ENCODE assay signal across 8 mouse cellular contexts in the genomic region with DNA sequence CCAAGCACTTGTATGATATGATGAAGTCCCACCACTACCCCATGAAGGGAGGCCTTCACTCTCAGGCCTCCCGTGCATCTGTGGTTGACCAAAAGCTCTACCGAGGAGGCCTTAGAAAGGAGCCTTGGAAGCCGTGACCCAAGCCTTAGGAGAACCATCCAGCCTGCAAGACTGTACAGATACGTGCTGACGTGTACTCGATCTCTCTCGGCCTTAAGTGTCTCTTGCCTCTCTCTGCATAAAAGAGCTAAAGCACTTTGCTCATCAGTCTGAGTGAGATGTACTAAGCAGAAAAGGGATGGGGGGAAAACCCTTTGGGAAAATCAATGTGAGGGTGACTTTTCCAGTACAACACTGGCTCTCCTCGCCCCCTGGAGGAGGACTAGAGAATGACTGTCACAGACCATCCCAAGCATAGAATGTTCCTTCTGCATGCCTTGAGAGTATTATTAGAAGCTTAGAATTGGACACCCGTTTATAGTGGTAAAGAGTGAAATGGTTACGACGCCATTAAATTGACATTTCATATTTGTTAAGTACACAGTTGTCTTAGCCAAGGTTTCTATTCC. TPM values are rescaled to one million over a fixed set of nuclear protein-coding genes. Genes with fewer than 3 reads are reported as not detected.
DNase-seq lines count a peak whose midpoint lies in the region; ATAC-seq and TF ChIP-seq lines count a peak whose summit lies in the region.

No protein-coding gene starts in this region.

- TF ChIP-seq CTCF in kidney, postnatal 0 days (IDR thresholded peaks at IDR 0.05; ENCODE audit: low read depth), result peak; percentile 73
- TF ChIP-seq CTCF in MEL (IDR thresholded peaks at IDR 0.05 in 2 of 3, conservative IDR thresholded peaks at IDR 0.05 in 1 of 3; ENCODE audit: control insufficient read depth in 1 of 3, insufficient read depth in 1 of 3, low read depth in 2 of 3, low read length in 3 of 3, poor library complexity in 1 of 3, severe bottlenecking in 1 of 3), result peak; percentile 52 to 63 (median 58)
- peak; percentile 61 for TF ChIP-seq CTCF in heart, postnatal 0 days (IDR thresholded peaks at IDR 0.05; ENCODE audit: low read depth)

- no peaks in the 10 kb centered on the region for H3K9me3 ChIP-seq in kidney, postnatal 0 days (replicated peaks; ENCODE audit: low read length)
- H3K9me3 ChIP-seq in kidney, embryonic 16.5 days (ENCODE audit: low read length), result no peaks in the 10 kb centered on the region
- H3K9me3 ChIP-seq in MEL (replicated peaks; ENCODE audit: insufficient read depth, low read length), result no peaks in the 10 kb centered on the region
- no peaks in the 10 kb centered on the region for H3K9me3 ChIP-seq in heart, postnatal 0 days (replicated peaks; ENCODE audit: control insufficient read depth, low read length)

- H3K4me2 ChIP-seq in kidney, postnatal 0 days (ENCODE audit: low read length), result no peak overlapping the region
- H3K4me2 ChIP-seq in kidney, embryonic 16.5 days (replicated peaks; ENCODE audit: low read depth, low read length), result no peak overlapping the region
- H3K4me2 ChIP-seq in heart, postnatal 0 days (ENCODE audit: low read depth, low read length), result no peak overlapping the region

- 85% methylated on average over 11 of the region's 11 CpGs for WGBS in kidney, postnatal 0 days
- 87% methylated on average over 11 of the region's 11 CpGs for WGBS in kidney, embryonic 16.5 days
- 81% methylated on average over 11 of the region's 11 CpGs for WGBS in heart, postnatal 0 days

- DNase-seq in kidney, postnatal 0 days (ENCODE audit: low spot score), result peak; percentile 40
- peak; percentile 58 for DNase-seq in CD4-positive, CD25-positive, alpha-beta regulatory T cell, adult 2 months (ENCODE audit: low read depth, low spot score)
- peak; percentile 53 for DNase-seq in MEL (ENCODE audit: low read depth, low spot score)
- DNase-seq in heart, postnatal 0 days (ENCODE audit: low spot score), result no peak
- DNase-seq in naive thymus-derived CD4-positive, alpha-beta T cell, adult 2 months (ENCODE audit: low read depth), result peak; percentile 51
- DNase-seq in right cerebral cortex, postnatal 4 days, result no peak

- TF ChIP-seq POLR2A in MEL (IDR thresholded peaks at IDR 0.05; ENCODE audit: control insufficient read depth in 1 of 2, insufficient read depth in 1 of 2, low read depth in 1 of 2, low read length in 2 of 2, poor library complexity in 1 of 2), result no peak

- no peak overlapping the region for H3K9ac ChIP-seq in kidney, postnatal 0 days (ENCODE audit: low read depth, low read length)
- H3K9ac ChIP-seq in kidney, embryonic 16.5 days (replicated peaks; ENCODE audit: low read length), result no peak overlapping the region
- H3K9ac ChIP-seq in MEL (ENCODE audit: control insufficient read depth, low read depth, low read length, poor library complexity, severe bottlenecking), result no peak overlapping the region; the same call in 1 of the 2 replicates
- H3K9ac ChIP-seq in heart, postnatal 0 days (replicated peaks; ENCODE audit: low read depth, low read length), result no peak overlapping the region

- no peak for ATAC-seq in kidney, postnatal 0 days (replicated peaks; ENCODE audit: low FRiP score, low read depth)
- no peak for ATAC-seq in kidney, embryonic 16.5 days (ENCODE audit: low FRiP score, low TSS enrichment)
- ATAC-seq in heart, postnatal 0 days (ENCODE audit: insufficient read depth, low read depth), result no peak
- no peak for ATAC-seq in monocyte, adult 5-6 weeks (replicated peaks; ENCODE audit: insufficient number of reproducible peaks, low FRiP score, low TSS enrichment, poor library complexity, severe bottlenecking)

- peak; percentile 49 for TF ChIP-seq RAD21 in MEL (IDR thresholded peaks at IDR 0.05; ENCODE audit: low read depth, low read length)

- no peaks in the 10 kb centered on the region; the same call in 1 of the 2 replicates for H3K79me2 ChIP-seq in MEL (ENCODE audit: control insufficient read depth, insufficient read depth, low read length, poor library complexity)

- H3K4me1 ChIP-seq in kidney, postnatal 0 days (replicated peaks; ENCODE audit: insufficient read depth, low read length), result 0 out of 2 replicates have a peak, but pooled peaks cover 3% of the 10 kb centered on the region
- H3K4me1 ChIP-seq in kidney, embryonic 16.5 days (ENCODE audit: insufficient read depth, low read length), result no peaks in the 10 kb centered on the region
- peaks cover 31 to 50% of the 10 kb centered on the region in 2 experiments for H3K4me1 ChIP-seq in MEL (ENCODE audit: control insufficient read depth in 1 of 2, insufficient read depth in 2 of 2, low read length in 2 of 2)
- peaks cover 7% of the 10 kb centered on the region for H3K4me1 ChIP-seq in heart, postnatal 0 days (ENCODE audit: control insufficient read depth, insufficient read depth)

- no peak overlapping the region for H3K4me3 ChIP-seq in kidney, postnatal 0 days (replicated peaks; ENCODE audit: low read depth, low read length)
- no peak overlapping the region for H3K4me3 ChIP-seq in kidney, embryonic 16.5 days (ENCODE audit: low read length)
- no peak overlapping the region for H3K4me3 ChIP-seq in MEL (ENCODE audit: control insufficient read depth in 1 of 2, insufficient read depth in 1 of 2, low read depth in 2 of 2, low read length in 2 of 2)
- no peak overlapping the region for H3K4me3 ChIP-seq in heart, postnatal 0 days (ENCODE audit: low read depth, low read length)

- H3K27ac ChIP-seq in kidney, postnatal 0 days, result peak overlapping the region; percentile 44
- no peak overlapping the region; the same call in 1 of the 2 replicates for H3K27ac ChIP-seq in kidney, embryonic 16.5 days (ENCODE audit: low read length)
- H3K27ac ChIP-seq in MEL (ENCODE audit: control insufficient read depth, low read depth, low read length), result peak overlapping the region; percentile 99
- H3K27ac ChIP-seq in heart, postnatal 0 days (ENCODE audit: low read depth), result no peak overlapping the region

- H3K27me3 ChIP-seq in kidney, postnatal 0 days (ENCODE audit: insufficient read depth, low read length), result no peaks in the 10 kb centered on the region
- H3K27me3 ChIP-seq in kidney, embryonic 16.5 days (ENCODE audit: insufficient read depth, low read length), result no peaks in the 10 kb centered on the region
- H3K27me3 ChIP-seq in MEL (ENCODE audit: control insufficient read depth in 1 of 2, insufficient read depth in 2 of 2, low read length in 2 of 2), result no peaks in the 10 kb centered on the region
- no peaks in the 10 kb centered on the region for H3K27me3 ChIP-seq in heart, postnatal 0 days (ENCODE audit: control insufficient read depth, insufficient read depth, low read length)

- TF ChIP-seq EP300 in MEL (IDR thresholded peaks at IDR 0.05; ENCODE audit: low read depth in 1 of 2, low read length in 2 of 2), result no peak; a peak in 1 of 4 replicates
- TF ChIP-seq EP300 in heart, postnatal 0 days (IDR thresholded peaks at IDR 0.05; ENCODE audit: low read depth), result no peak

- no peaks in the 10 kb centered on the region for H3K36me3 ChIP-seq in kidney, postnatal 0 days (ENCODE audit: insufficient read depth, low read length)
- H3K36me3 ChIP-seq in kidney, embryonic 16.5 days (ENCODE audit: insufficient read depth, low read length), result 0 out of 2 replicates have a peak, but pooled peaks cover 3% of the 10 kb centered on the region
- H3K36me3 ChIP-seq in MEL (ENCODE audit: control insufficient read depth in 1 of 2, insufficient read depth in 2 of 2, low read length in 2 of 2), result peaks cover 0 to 57% of the 10 kb centered on the region in 2 experiments; a peak in 2 of 4 replicates
- no peaks in the 10 kb centered on the region for H3K36me3 ChIP-seq in heart, postnatal 0 days (replicated peaks; ENCODE audit: control insufficient read depth, insufficient read depth, low read length)

TF ChIP-seq in MEL, 35 proteins besides CTCF, POLR2A, EP300 and RAD21:
- TF ChIP-seq SMC3 (IDR thresholded peaks at IDR 0.05; ENCODE audit: low read depth, low read length) (peak; percentile 50), ELF1 (IDR thresholded peaks at IDR 0.05; ENCODE audit: low read depth, low read length) (no peak)

RNA-seq across cellular contexts. Expression of a gene that starts 59.0 kb away (rescaled TPM):
- 144 and 152 TPM in 2 replicates for polyA plus RNA-seq in kidney, postnatal 0 days (2015; fragmentation: Nextera tagmentation; extraction: Ambion mirVana)
- polyA plus RNA-seq in kidney, embryonic 16.5 days (2015; fragmentation: Nextera tagmentation; extraction: Ambion mirVana), result 111 and 119 TPM in 2 replicates
- total RNA-seq in MEL (2012; rRNA removed), result 13.1 and 16.8 TPM in 2 replicates
- polyA plus RNA-seq in MEL (2012; ENCODE audit: insufficient read depth in 1 of 2, insufficient read length in 2 of 2, low read depth in 1 of 2, low replicate concordance in 2 of 2, missing spikeins in 1 of 2), result 10 to 100 TPM in 1 of 2 experiments, not detected in 1; 44.0 TPM
- total RNA-seq in heart, postnatal 0 days (2014; rRNA removed; ENCODE audit: low replicate concordance), result 20.1 and 30.6 TPM in 2 replicates
- 41.0 and 44.8 TPM in 2 replicates for polyA plus RNA-seq in heart, postnatal 0 days (2015; fragmentation: Nextera tagmentation; extraction: Ambion mirVana)
- 10.5 to 20.8 TPM (median 19.7 TPM) in 3 replicates for total RNA-seq in monocyte, adult 5-6 weeks (2017)

Comparison
In these comparisons a context has a peak if more than half of its experiments do, and no peak if none do; other contexts are left out.
1. H3K27ac ChIP-seq: peak in kidney, postnatal 0 days (single experiment) and MEL (single experiment); none in kidney, embryonic 16.5 days (single experiment) and heart, postnatal 0 days (single experiment).
2. DNase-seq: peak in kidney, postnatal 0 days (single experiment), CD4-positive, CD25-positive, alpha-beta regulatory T cell, adult 2 months (single experiment), MEL (single experiment) and naive thymus-derived CD4-positive, alpha-beta T cell, adult 2 months (single experiment); none in heart, postnatal 0 days (single experiment) and right cerebral cortex, postnatal 4 days (single experiment).
3. Peak in every context shown above with its lines, with median percentiles within 50 percentile points of each other: CTCF ChIP-seq.